Mouse (Mus musculus) layer of hippocampus, adult 2 months (tissue): ENCODE results near the gene Slc41a2. TPM values are rescaled to one million over a fixed set of nuclear protein-coding genes. Genes with fewer than 3 reads are reported as not detected.

Source experiments
- DNase-seq, 2 experiments: peaks; one replicate each; pipeline ENCODE4 v3.0.0; 2022; ENCODE audit warnings: low spot score in 2 of 2
- H3K27ac ChIP-seq: fragments of 200-600 bp; 2 replicates; pipeline ENCODE4 v1.8.1; 2022
- H3K4me3 ChIP-seq: fragments of 200-600 bp; 2 replicates; pipeline ENCODE4 v1.8.1; 2022; ENCODE audit warnings: mild to moderate bottlenecking
- CTCF ChIP-seq: fragments of 200-600 bp; conservative IDR thresholded peaks from 2 replicates; pipeline ENCODE4 v1.8.1; 2022; ENCODE audit warnings: antibody characterized with exemption, mild to moderate bottlenecking, moderate library complexity
- total RNA-seq, 2 experiments: library from RNA; stranded (reverse); gene quantifications; 2 replicates each; pipeline ENCODE4 v1.2.3; 2021

Slc41a2 gene
- total RNA-seq, 2 experiments from 2014 or later = 21.6 to 23.2 TPM

DNA sequence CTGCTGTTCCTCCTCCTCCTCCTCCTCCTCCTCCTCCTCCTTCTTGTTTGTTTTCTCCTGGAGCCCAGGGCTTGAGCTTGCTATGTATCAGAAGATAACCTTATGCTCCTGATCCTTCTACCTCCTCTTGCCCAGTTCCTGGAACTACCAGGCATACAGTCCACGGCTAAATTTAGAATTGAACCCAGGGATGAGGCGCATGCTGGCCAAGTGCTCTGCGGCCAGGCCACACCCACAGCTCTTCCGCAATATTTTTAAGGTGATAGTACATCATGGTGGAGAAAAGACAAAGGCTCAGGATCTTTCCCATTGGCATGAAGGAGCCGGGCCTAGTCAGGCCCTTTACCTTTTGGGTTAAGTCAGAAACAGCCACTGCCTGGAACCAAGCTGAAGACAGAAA is 139.0 kb downstream of the Slc41a2 start:
- no peak overlapping the region for H3K27ac ChIP-seq
- H3K4me3 ChIP-seq = no peak overlapping the region
- DNase-seq = no peak
- no peak for TF ChIP-seq CTCF

DNA sequence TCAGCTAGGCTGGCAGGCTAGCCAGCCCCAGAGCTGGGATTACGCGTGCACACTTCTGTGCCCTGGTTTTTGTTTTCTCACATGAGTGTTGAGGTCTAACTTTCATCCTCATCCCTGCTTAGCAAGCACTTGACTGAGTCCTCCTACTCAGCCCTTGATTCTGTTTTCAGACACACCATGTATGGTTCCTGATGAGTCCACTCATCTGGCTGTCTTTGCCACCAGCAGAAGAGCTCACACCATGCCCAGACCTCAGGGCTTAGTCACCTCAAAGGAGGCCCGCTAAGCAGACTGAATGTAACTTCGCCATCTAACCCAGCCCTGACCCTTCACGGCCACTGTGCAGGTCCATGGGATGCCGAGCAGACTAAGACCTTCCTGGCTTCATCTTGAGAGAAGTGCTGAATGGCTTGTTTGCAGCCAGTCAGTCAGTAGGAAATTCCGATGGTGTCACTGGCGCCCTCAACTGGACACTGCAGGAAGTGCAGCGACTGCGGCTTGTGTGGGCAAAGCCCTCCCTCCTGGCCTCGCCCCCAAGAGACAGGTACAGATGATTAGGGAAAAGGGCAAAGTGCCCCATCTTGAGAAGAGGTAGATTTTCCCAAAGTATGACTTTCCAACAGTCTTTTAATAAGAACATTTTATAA is 139.9 kb downstream of the Slc41a2 start:
- H3K4me3 ChIP-seq = no peak overlapping the region
- peak; percentile 99 for TF ChIP-seq CTCF
- DNase-seq = peak; percentile 52 to 84

DNA sequence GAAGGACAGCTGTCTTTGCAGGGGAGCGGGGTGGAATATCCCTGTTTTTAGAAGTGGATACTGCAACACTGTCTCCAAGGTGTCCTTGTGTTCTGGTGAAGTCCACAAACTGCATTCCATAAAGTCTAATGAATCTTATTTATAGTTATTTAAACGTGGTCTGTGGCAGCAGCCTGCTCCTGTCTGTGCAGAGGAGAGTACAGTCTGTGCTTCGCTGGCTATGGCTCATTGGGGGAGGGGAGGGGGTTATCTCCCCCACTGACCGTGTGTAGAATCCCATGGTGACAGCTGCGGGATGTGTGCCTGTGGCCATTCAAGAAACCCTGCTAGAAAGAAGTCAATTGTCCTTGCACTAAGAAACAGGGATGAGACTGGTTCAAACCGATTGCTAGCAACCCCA is 145.7 kb downstream of the Slc41a2 start:
- TF ChIP-seq CTCF = no peak
- DNase-seq = no peak
- Histone ChIP-seq H3K27ac (no peak overlapping the region), H3K4me3 (no peak overlapping the region)

More for the DNA sequence above, 139.9 kb downstream of the Slc41a2 start:
- no peak overlapping the region for H3K27ac ChIP-seq

DNA sequence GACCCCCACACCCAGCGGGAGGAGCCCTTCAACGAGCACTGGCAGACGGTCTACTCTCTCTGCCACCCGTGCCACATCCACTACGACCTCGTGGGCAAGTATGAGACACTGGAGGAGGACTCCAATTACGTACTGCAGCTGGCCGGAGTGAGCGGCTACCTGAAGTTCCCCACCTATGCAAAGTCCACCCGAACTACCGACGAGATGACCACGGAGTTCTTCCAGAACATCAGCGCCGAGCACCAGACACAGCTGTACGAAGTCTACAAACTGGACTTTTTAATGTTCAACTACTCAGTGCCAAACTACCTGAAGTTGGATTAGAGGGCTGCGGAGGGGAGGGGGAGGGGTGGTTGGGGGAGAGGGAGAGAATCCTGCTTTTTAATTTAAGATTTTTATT is 146.2 kb downstream of the Slc41a2 start:
- no peak overlapping the region for H3K27ac ChIP-seq
- no peak for DNase-seq
- TF ChIP-seq CTCF = no peak
- H3K4me3 ChIP-seq = no peak overlapping the region

DNA sequence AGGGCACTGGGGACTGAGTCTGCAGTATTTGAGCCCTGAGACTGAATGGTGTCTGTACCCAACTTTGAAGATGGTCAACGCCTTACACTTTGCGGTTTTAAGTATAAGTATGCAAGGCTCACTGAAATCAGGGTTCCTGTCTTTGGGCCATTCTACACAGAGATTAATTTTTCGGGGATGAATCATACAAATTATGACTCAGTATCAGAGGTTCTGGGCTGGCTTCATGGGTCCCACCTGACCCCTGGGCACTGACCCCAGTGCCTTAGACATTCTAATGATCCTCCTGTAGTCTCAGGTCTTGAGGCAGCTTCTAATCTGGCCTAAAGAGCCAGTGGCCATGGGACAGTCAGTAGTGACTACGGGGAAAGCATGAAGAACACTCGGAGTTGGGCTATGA is 148.6 kb downstream of the Slc41a2 start:
- no peak overlapping the region for H3K4me3 ChIP-seq
- DNase-seq = no peak
- TF ChIP-seq CTCF = no peak
- no peak overlapping the region for H3K27ac ChIP-seq

DNA sequence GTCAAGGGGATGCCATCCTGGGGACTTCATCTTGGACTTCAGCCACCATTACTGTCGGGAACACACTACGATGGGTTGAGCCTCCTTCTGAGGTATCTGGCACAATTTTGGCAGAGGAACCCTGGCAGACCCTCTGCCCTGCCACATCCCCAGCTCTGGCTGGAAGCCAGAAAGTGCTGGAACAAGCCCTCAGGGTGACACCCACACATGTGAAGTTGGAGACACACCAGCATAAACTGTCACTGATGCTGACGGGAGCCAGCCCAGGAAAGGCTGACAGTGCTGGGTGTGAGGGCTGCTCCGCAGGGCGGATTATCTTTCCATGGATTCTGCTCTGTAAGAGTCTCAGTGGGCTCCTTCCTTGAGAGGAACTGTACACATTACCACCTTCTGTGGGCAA is 150.7 kb downstream of the Slc41a2 start:
- Histone ChIP-seq H3K27ac (no peak overlapping the region), H3K4me3 (no peak overlapping the region)
- DNase-seq = no peak
- TF ChIP-seq CTCF = no peak

DNA sequence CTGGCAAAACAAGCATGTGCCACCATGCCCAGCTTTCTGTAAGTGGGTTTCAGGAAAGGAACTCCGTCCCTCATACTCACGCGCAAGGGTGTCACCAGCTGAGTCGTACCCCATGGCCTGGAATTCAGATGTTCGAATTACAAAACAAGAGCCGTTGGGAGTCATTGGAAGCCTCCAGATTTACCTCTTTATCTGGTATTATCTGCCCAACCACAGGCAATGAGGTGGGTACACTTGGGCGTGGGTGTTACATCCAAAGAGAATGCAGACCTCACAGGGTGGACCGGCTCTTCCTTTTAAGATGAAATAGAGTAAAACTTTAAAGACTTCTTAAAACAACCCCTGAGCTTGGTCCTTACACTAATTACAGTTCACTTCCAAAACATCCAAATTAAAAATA is 151.5 kb downstream of the Slc41a2 start:
- H3K27ac ChIP-seq = no peak overlapping the region
- H3K4me3 ChIP-seq = no peak overlapping the region
- TF ChIP-seq CTCF = no peak
- no peak for DNase-seq

DNA sequence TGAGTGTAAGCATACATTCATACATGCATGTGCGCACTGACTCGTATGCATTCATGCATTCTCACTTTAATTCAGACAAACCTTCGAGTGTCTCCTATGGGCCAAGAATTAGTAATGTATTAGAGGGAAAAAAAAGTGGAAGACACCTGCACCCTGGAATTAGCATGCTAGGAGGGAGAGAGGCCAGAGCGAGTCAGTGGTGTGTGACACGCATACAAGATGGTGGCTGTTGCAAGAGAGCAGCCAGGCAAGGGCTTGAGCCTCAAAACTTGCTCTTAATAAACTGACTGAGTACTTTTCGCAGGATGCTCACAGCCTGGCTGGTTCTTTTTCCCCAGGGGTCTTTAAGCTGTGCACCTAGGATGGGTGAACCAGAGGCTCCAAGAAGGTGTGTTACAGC is 152.6 kb downstream of the Slc41a2 start:
- no peak for TF ChIP-seq CTCF
- Histone ChIP-seq H3K27ac (0 out of 2 replicates have a peak overlapping the region, but pooled peaks have one; percentile 57), H3K4me3 (no peak overlapping the region)
- no peak for DNase-seq

DNA sequence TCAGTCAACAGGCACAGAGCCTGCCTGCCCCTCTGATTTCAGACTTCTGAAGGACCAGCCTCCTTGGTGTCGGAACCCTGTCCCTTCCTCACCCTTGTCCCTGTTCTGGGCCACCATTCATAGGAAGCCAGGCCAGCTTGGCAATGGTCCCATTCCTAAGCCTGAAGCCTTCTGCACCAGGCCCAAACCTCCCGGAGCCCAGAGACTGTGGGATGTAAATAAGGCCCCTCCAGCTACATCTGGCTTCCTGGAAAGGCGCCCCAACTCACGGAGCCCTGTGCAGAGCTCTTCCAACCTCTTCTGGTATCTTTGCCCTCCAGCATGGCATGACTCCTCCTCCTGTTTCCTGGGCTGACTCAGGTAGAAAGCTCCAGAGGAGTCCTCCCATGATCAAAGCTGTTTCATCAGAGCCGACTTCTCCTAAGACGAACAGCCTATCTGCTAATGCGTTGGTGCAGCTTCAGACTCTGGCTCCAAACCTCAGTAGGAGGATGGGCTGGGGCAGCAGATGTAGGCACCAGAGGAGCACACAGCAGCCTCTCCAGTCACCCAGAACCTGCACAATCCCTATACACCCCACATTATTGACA is 153.1 kb downstream of the Slc41a2 start:
- Histone ChIP-seq H3K27ac (peak overlapping the region; percentile 57), H3K4me3 (no peak overlapping the region)
- TF ChIP-seq CTCF = no peak
- peak in 1 of 2 experiments; percentile 36 for DNase-seq

DNA sequence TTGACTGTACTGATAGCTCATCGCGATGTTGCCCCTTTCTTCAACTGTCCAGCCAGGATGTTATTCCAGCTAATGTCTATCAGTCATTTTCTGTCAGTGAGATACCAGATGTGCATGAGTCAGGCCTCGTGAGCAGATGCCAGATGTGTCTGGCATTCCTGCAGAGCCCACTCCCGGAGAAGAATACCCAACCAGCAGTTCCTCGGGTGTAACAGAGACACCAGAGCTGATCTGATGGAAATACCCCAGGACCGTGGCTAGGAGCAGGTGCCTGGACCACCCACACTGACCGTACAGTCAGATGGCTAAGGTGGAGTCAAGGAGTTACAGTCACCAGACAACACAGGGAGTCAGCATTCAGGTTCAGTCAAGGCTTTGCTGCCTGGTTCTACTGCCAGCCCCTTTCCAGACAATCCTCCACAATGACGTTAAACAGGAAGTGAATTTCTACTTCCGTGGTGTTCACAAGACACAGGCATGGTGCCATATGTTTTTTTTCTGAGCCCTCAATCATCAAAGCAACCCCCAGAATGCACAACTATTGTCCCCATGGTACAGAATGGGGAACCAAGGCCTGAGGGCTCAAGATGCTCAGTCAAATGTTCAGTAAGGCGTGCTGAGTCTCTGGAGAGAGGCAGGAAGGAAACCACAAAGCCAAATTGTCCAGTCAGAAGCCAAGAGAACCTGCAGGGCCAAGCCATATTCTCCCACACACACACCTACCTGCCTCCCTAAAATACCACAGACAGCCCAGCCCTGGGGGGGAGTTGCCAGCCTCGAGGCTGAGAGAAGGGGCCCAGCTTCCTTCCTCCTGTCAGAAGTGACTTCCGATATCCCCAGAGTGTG is 153.8 kb downstream of the Slc41a2 start:
- no peak for DNase-seq
- TF ChIP-seq CTCF = no peak
- no peak overlapping the region for H3K4me3 ChIP-seq
- peak overlapping the region; percentile 57 for H3K27ac ChIP-seq

DNA sequence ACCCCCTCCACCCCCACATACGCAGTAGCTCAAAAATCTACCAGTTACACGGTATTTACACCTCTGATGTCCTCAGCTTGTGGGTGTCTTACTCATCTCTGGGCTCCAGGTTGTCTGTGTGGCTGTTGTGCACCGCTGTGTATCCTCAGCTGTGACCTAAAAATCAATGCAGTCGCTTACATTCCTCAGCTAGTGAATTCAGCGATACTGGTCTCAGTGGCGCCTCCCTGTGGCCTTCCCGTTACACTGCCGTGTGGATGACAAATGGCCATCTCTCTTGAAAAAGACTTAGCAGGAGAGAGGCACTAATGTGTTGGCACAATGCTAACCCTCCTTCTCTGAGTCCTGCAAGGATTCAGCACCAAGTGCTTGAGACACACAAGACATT is 155.1 kb downstream of the Slc41a2 start:
- peak; percentile 39 to 81 for DNase-seq
- peak; percentile 91 for TF ChIP-seq CTCF
- Histone ChIP-seq H3K27ac (peak overlapping the region; percentile 77), H3K4me3 (no peak overlapping the region)

DNA sequence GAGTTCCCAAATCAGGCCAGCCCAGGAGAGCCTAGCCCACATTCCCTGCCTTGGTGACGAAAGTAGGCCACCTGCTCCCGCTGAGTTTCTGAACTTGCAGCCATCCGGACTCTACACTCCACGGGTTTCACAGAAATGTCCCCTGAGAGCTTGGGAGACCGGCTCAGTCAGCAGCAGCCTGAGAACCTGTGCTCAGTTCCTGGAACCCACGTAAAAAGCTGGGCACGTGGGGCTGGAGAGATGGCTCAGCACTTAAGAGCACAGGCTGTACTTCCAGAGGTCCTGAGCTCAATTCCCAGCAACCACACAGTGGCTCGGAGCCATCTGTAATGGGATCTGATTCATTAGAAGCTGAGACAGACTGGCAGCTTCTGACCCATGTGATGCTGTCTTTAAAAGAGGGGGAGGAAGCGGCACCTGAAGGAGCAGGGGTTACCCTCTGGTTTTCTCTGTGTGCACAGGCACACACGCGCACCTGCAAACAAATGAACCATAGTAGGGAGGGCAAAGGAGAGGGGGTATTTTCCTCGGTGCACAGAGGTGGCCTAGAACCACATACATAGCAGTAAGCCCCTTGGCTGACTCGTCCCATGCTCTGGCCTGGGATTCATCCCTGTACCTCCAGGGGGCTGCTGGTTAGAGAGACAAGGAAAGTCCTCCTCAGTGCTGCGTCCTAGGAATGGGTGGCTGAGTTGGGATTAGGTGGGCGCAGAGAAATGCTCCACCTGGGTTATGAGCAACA is 155.7 kb downstream of the Slc41a2 start:
- H3K27ac ChIP-seq = peak overlapping the region; percentile 77
- DNase-seq = peak in 1 of 2 experiments; percentile 25
- H3K4me3 ChIP-seq = no peak overlapping the region
- no peak for TF ChIP-seq CTCF

Other genes starting within 250 kb of the Slc41a2 start
- 1 to 10 TPM; 3.1 to 3.9 TPM for gene D10Wsu102e, start 22.3 kb upstream of the Slc41a2 start, total RNA-seq
- 1 to 10 TPM; 2.0 to 2.2 TPM for gene Aldh1l2, start 196.3 kb upstream of the Slc41a2 start, total RNA-seq
- 10 to 100 TPM; 28.3 to 28.9 TPM for gene Washc4, start 205.9 kb upstream of the Slc41a2 start, total RNA-seq